ENCODE assay signal across 29 mouse cellular contexts in genomic region chr15:8331547-8331946, GRCm38 (mm10).
DNase-seq lines count a peak whose midpoint lies in the region; ATAC-seq and TF ChIP-seq lines count a peak whose summit lies in the region.
"Had no signal": no experiment of that assay in that cellular context is flagged by ENCODE, and none has a peak within 500 bp of the region (broad histone marks: within the 10 kb centered on the region; RNA-seq: fewer than 3 reads in every experiment).

No protein-coding gene starts in this region.

- ATAC-seq in erythroid progenitor cell, adult 5-6 weeks (replicated peaks; ENCODE audit: low FRiP score, poor library complexity, severe bottlenecking), result peak; percentile 96
- ATAC-seq in liver, embryonic 14.5 days (ENCODE audit: insufficient read depth), result peak; percentile 98
- ATAC-seq in megakaryocyte-erythroid progenitor cell, adult 5-6 weeks (replicated peaks; ENCODE audit: low FRiP score, low TSS enrichment, poor library complexity, severe bottlenecking), result peak; percentile 99
- ATAC-seq in midbrain, embryonic 11.5 days (ENCODE audit: low FRiP score), result no peak
- ATAC-seq: forebrain, embryonic 16.5 days; inflammation-experienced regulatory T-cells, adult 6 months; midbrain, embryonic 16.5 days had no signal

- no peaks in the 10 kb centered on the region for H3K9me3 ChIP-seq in liver, embryonic 14.5 days (ENCODE audit: control insufficient read depth, low read length)
- no peaks in the 10 kb centered on the region for H3K9me3 ChIP-seq in midbrain, embryonic 11.5 days (ENCODE audit: control insufficient read depth, low read length)
- H3K9me3 ChIP-seq: forebrain, embryonic 10.5 days; heart, embryonic 13.5 days; hindbrain, embryonic 15.5 days; limb, embryonic 12.5 days; midbrain, embryonic 10.5 days had no signal

- no peak overlapping the region for H3K4me3 ChIP-seq in liver, embryonic 14.5 days (ENCODE audit: insufficient read depth in 1 of 2, low read depth in 2 of 2, low read length in 2 of 2)
- no peak overlapping the region for H3K4me3 ChIP-seq in midbrain, embryonic 11.5 days (ENCODE audit: low read depth, low read length)
- H3K4me3 ChIP-seq: forebrain, embryonic 10.5 days; gastrocnemius, adult 2 months; heart, embryonic 13.5 days; hindbrain, embryonic 15.5 days; limb, embryonic 12.5 days; midbrain, embryonic 10.5 days had no signal

- WGBS in liver, embryonic 14.5 days (ENCODE audit: insufficient replicate concordance), result 45% methylated on average over 3 of the region's 3 CpGs
- WGBS in midbrain, embryonic 11.5 days, result 92% methylated on average over 3 of the region's 3 CpGs

- TF ChIP-seq CTCF in liver, embryonic 14.5 days (IDR thresholded peaks at IDR 0.05; ENCODE audit: low read depth), result no peak

- peaks cover 7 to 8% of the 10 kb centered on the region in 2 experiments for H3K4me1 ChIP-seq in liver, embryonic 14.5 days (replicated peaks; ENCODE audit: control insufficient read depth in 2 of 2, insufficient read depth in 2 of 2, low read length in 1 of 2)
- H3K4me1 ChIP-seq in midbrain, embryonic 11.5 days (ENCODE audit: control insufficient read depth, insufficient read depth, low read length), result no peaks in the 10 kb centered on the region
- H3K4me1 ChIP-seq: forebrain, embryonic 10.5 days; heart, embryonic 13.5 days; hindbrain, embryonic 15.5 days; limb, embryonic 12.5 days; midbrain, embryonic 10.5 days had no signal

- H3K36me3 ChIP-seq in liver, embryonic 14.5 days (replicated peaks; ENCODE audit: control insufficient read depth, insufficient read depth, low read depth), result peaks cover 29% of the 10 kb centered on the region
- peaks cover 4% of the 10 kb centered on the region; the same call in 1 of the 2 replicates for H3K36me3 ChIP-seq in midbrain, embryonic 11.5 days (ENCODE audit: control insufficient read depth, insufficient read depth, low read length)

- peak overlapping the region; percentile 19; the same call in 1 of the 2 replicates for H3K4me2 ChIP-seq in liver, embryonic 14.5 days (ENCODE audit: low read depth)
- no peak overlapping the region for H3K4me2 ChIP-seq in midbrain, embryonic 11.5 days
- H3K4me2 ChIP-seq: heart, embryonic 13.5 days; hindbrain, embryonic 15.5 days; limb, embryonic 12.5 days had no signal

- peak; percentile 25 for DNase-seq in c-Kit-negative CD71-positive TER-119-positive erythroid progenitor cells, embryonic 14.5 days (ENCODE audit: low read depth, low spot score)
- peak; percentile 59 to 64 (median 61) for DNase-seq in liver, embryonic 14.5 days (ENCODE audit: low read depth in 3 of 3, low spot score in 3 of 3)
- DNase-seq in cerebellum, postnatal 25 days, result no peak
- DNase-seq in midbrain, embryonic 11.5 days (ENCODE audit: low spot score, missing footprints), result no peak
- DNase-seq in left cerebral cortex, postnatal 25 days (ENCODE audit: low spot score in 2 of 2), result no peak
- DNase-seq: adrenal gland, postnatal 14 days; cerebellum, adult 2 months; cerebellum, postnatal 14 days; gastrocnemius, adult 2 months; gastrocnemius, postnatal 36 days; heart, postnatal 10 days; kidney, adult 18-20 months; kidney, postnatal 4 days; lung, adult 2 months; lung, postnatal 10 days; right cerebral cortex, postnatal 25 days; thymus, adult 18-20 months; thymus, postnatal 36 days had no signal

- TF ChIP-seq EP300 in liver, embryonic 14.5 days (IDR thresholded peaks at IDR 0.05; ENCODE audit: low read depth), result peak; percentile 89

- intact Hi-C loops in left cerebral cortex, postnatal 25 days (cut with DNase I), result no loop called here

- H3K9ac ChIP-seq in liver, embryonic 14.5 days (replicated peaks), result no peak overlapping the region
- H3K9ac ChIP-seq in midbrain, embryonic 11.5 days (ENCODE audit: low read length), result no peak overlapping the region
- H3K9ac ChIP-seq: heart, embryonic 13.5 days; hindbrain, embryonic 15.5 days; limb, embryonic 12.5 days had no signal

- H3K27ac ChIP-seq in liver, embryonic 14.5 days, result no peak overlapping the region; the same call in 1 of the 2 replicates
- H3K27ac ChIP-seq in midbrain, embryonic 11.5 days (ENCODE audit: low read depth, low read length), result no peak overlapping the region
- H3K27ac ChIP-seq: forebrain, embryonic 10.5 days; gastrocnemius, adult 2 months; heart, embryonic 13.5 days; hindbrain, embryonic 15.5 days; limb, embryonic 12.5 days; macrophage; midbrain, embryonic 10.5 days had no signal

- H3K27me3 ChIP-seq in liver, embryonic 14.5 days (ENCODE audit: control insufficient read depth, insufficient read depth, low read length), result no peaks in the 10 kb centered on the region
- H3K27me3 ChIP-seq in midbrain, embryonic 11.5 days (ENCODE audit: control insufficient read depth, insufficient read depth, low read length), result no peaks in the 10 kb centered on the region
- H3K27me3 ChIP-seq: heart, embryonic 13.5 days; hindbrain, embryonic 15.5 days; limb, embryonic 12.5 days had no signal

Comparison
In these comparisons a context has a peak if more than half of its experiments do, and no peak if none do; other contexts are left out.
1. DNase-seq: peak in c-Kit-negative CD71-positive TER-119-positive erythroid progenitor cells, embryonic 14.5 days (single experiment) and liver, embryonic 14.5 days (3 of 3); none in cerebellum, postnatal 25 days (0 of 2), midbrain, embryonic 11.5 days (single experiment) and left cerebral cortex, postnatal 25 days (0 of 2).